Mouse (Mus musculus) liver, embryonic 15.5 days (tissue): ENCODE measurements around the gene Ddx27. TPM values are rescaled to one million over a fixed set of nuclear protein-coding genes. Genes with fewer than 3 reads are reported as not detected.

Experiments used
- polyA plus RNA-seq: library from polyadenylated mRNA; unstranded; fragments of >200 nt; fragmentation: Nextera tagmentation; extraction: Ambion mirVana; gene quantifications from 2 replicates; pipeline ENCODE4 v1.2.1, GENCODE M21; 2015

The Ddx27 gene
- polyA plus RNA-seq, 1 experiment from 2014 or later: 35.7 TPM

Other genes with a start within 250 kb of the Ddx27 start
- gene Trp53rkb, start 222.7 kb upstream of the Ddx27 start, polyA plus RNA-seq: 2.6 and 3.1 TPM in 2 replicates
- gene Arfgef2, start 209.6 kb upstream of the Ddx27 start, polyA plus RNA-seq: 4.0 and 4.2 TPM in 2 replicates
- 44.7 and 50.6 TPM in 2 replicates for gene Cse1l, start 109.2 kb upstream of the Ddx27 start, polyA plus RNA-seq
- 24.2 and 26.2 TPM in 2 replicates for gene Stau1, start 18.9 kb upstream of the Ddx27 start, polyA plus RNA-seq
- gene Znfx1, start 47.8 kb downstream of the Ddx27 start, polyA plus RNA-seq: 9.8 and 11.2 TPM in 2 replicates
- gene Kcnb1, start 175.0 kb downstream of the Ddx27 start, polyA plus RNA-seq: 0.06 and 0.13 TPM in 2 replicates
- gene Ptgis, start 225.4 kb downstream of the Ddx27 start, polyA plus RNA-seq: 1.1 and 1.3 TPM in 2 replicates